Mouse (Mus musculus) lung, embryonic 15.5 days (tissue): ENCODE results near the gene Scnn1b. TPM values are rescaled to one million over a fixed set of nuclear protein-coding genes. Genes with fewer than 3 reads are reported as not detected.

Experiments used
- ATAC-seq: fragments of 200-750 bp; cut with Nextera tagmentation; 2 replicates; pipeline ENCODE4 v1.8.0; 2017; ENCODE audit warnings: moderate number of reproducible peaks, borderline replicate concordance; ENCODE audit not compliant: low FRiP score, low TSS enrichment; ENCODE audit errors: extremely low read depth
- H3K27ac ChIP-seq: fragments of 300-500 bp; sonication (generic); 2 replicates; pipeline ENCODE4 v1.5.1; 2015; ENCODE audit warnings: moderate library complexity, mild to moderate bottlenecking, inconsistent platforms
- H3K27me3 ChIP-seq: fragments of 300-500 bp; sonication (generic); 2 replicates; pipeline ENCODE4 v1.6.1; 2015; ENCODE audit warnings: inconsistent platforms
- H3K36me3 ChIP-seq: fragments of 300-500 bp; sonication (generic); 2 replicates; pipeline ENCODE4 v1.6.1; 2015; ENCODE audit warnings: inconsistent platforms
- H3K4me1 ChIP-seq: fragments of 300-500 bp; sonication (generic); 2 replicates; pipeline ENCODE4 v1.6.1; 2015; ENCODE audit warnings: inconsistent platforms
- H3K4me2 ChIP-seq: fragments of 300-500 bp; sonication (generic); 2 replicates; pipeline ENCODE4 v1.6.1; 2015; ENCODE audit warnings: inconsistent platforms, mild to moderate bottlenecking, moderate library complexity
- H3K4me3 ChIP-seq: fragments of 300-500 bp; sonication (generic); 2 replicates; pipeline ENCODE4 v1.5.1; 2015; ENCODE audit warnings: mild to moderate bottlenecking, inconsistent platforms
- H3K9ac ChIP-seq: fragments of 300-500 bp; sonication (generic); 2 replicates; pipeline ENCODE4 v1.6.1; 2015; ENCODE audit warnings: inconsistent platforms
- H3K9me3 ChIP-seq: fragments of 300-500 bp; sonication (generic); 2 replicates; pipeline ENCODE4 v1.6.1; 2016; ENCODE audit warnings: inconsistent platforms
- WGBS: fragments of 180-500 bp; shearing (Covaris S2); methylation state at CpG from one replicate; pipeline ENCODE4 v1.1.7; 2015; 5-methylcytosine and 5-hydroxymethylcytosine counted together
- polyA plus RNA-seq: library from polyadenylated mRNA; unstranded; fragments of >200 nt; fragmentation: Nextera tagmentation; extraction: Ambion mirVana; gene quantifications from 2 replicates; pipeline ENCODE4 v1.2.1, GENCODE M21; 2015

Gene Scnn1b
- polyA plus RNA-seq, 1 experiment from 2014 or later, result 6.8 TPM

DNA sequence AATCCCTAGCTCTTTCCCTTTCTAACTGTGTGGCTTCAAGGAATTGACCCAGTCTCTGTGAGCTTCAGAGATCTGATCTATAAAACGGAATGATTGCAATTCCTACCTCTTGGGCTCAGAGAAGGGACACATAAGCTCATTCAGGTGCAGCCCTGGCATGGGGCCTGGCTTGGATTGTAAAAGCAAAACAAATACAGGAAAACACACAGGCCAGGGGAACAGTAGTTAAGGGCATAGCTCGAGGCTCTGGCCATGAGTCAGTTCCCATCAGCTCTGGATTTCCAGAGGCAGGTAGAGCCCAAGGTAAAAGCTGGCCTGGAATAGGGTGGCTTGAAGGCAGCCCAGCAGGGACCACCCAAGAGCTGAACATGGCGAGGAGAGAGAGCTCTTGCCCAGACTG, 9.2 kb downstream of the Scnn1b start:
- H3K9me3 ChIP-seq, result no peaks in the 10 kb centered on the region
- WGBS, result 24% methylated on average over 3 of the region's 3 CpGs

GRCm38 (mm10) chr7:121874784-121875183, 9.9 kb downstream of the Scnn1b start:
- no peaks in the 10 kb centered on the region for H3K9me3 ChIP-seq
- no peak overlapping the region for H3K27ac ChIP-seq
- H3K4me1 ChIP-seq, result peaks cover 6% of the 10 kb centered on the region; the same call in 1 of the 2 replicates
- no peaks in the 10 kb centered on the region for H3K36me3 ChIP-seq
- WGBS, result 85% methylated on average over 7 of the region's 7 CpGs
- no peaks in the 10 kb centered on the region for H3K27me3 ChIP-seq
- no peak overlapping the region for H3K4me2 ChIP-seq
- H3K9ac ChIP-seq, result no peak overlapping the region
- no peak for ATAC-seq
- H3K4me3 ChIP-seq, result no peak overlapping the region

More for the DNA sequence above, 9.2 kb downstream of the Scnn1b start:
- Histone ChIP-seq H3K4me1 (peaks cover 6% of the 10 kb centered on the region; the same call in 1 of the 2 replicates), H3K4me3 (no peak overlapping the region), H3K9ac (no peak overlapping the region), H3K27ac (0 out of 2 replicates have a peak overlapping the region, but pooled peaks have one; percentile 5), H3K4me2 (no peak overlapping the region), H3K36me3 (no peaks in the 10 kb centered on the region), H3K27me3 (no peaks in the 10 kb centered on the region)
- peak; percentile 37; the same call in 1 of the 2 replicates for ATAC-seq

- ATAC-seq, result peak; percentile 39; the same call in 1 of the 2 replicates
- Histone ChIP-seq H3K4me3 (no peak overlapping the region), H3K4me2 (peak overlapping the region; percentile 9; the same call in 1 of the 2 replicates), H3K9me3 (no peaks in the 10 kb centered on the region), H3K9ac (no peak overlapping the region), H3K27me3 (no peaks in the 10 kb centered on the region), H3K4me1 (no peaks in the 10 kb centered on the region), H3K36me3 (no peaks in the 10 kb centered on the region), H3K27ac (peak overlapping the region; percentile 67)
- WGBS, result 53% methylated on average over 4 of the region's 4 CpGs
Observed at GRCm38 (mm10) chr7:121880246-121880645, 15.4 kb downstream of the Scnn1b start.

DNA sequence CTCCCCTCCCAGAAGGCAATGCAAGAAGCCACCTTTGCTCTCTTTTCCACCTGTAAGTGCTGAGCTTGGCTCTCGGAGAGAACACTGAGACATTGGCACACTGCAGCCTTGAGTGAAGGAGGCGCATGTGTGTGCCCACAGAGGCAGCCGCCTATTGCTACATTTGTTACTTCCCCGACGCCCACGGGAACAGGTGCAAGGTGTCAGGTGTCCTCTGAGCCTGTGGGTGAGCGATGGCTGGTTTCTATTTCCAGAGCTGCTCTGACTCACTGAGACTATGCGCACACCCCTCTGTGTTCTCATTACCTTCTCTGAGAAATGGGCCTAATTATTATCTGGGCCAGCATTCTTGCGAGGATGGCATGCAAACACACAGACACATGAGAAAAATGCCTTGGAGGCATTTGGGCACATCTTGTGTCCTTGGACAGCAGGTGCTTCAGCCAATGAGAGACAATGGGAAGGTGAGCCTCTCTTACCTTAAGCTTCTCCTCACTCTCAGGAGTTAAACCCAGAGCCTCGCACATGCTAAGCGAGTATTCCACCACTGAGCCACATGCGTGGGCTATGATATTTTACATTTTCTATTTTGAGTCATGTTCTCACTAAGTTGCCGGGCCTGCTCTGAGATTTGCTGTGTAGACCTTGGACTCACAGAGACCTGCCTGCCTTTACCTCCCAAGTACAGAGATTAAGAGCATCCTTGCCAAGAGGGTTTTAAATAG, 26.0 kb downstream of the Scnn1b start:
- H3K9ac ChIP-seq, result no peak overlapping the region
- H3K4me1 ChIP-seq, result no peaks in the 10 kb centered on the region
- no peak overlapping the region for H3K27ac ChIP-seq
- WGBS, result 84% methylated on average over 13 of the region's 13 CpGs
- H3K4me3 ChIP-seq, result no peak overlapping the region
- ATAC-seq, result no peak
- H3K9me3 ChIP-seq, result no peaks in the 10 kb centered on the region
- no peaks in the 10 kb centered on the region for H3K36me3 ChIP-seq
- H3K27me3 ChIP-seq, result no peaks in the 10 kb centered on the region
- no peak overlapping the region for H3K4me2 ChIP-seq

DNA sequence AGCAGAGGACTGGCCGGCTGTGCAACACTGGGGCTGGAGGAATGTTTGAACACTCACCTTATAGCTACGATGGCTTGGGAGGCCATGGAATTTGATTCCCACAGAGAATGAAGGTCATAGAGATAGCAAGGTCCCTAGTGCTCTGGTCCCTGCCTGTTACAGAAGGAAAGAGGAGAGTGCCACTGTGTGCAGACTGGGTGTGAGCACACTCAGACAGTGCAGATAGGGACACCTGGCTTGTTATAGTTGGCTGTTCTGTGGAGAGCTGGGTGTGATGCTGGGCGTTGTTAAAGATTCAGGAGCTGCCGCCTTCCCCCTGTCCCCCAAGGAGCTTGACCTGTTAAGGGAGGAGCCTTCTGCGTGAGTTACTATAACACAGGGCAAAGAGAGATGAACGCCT, 31.9 kb downstream of the Scnn1b start:
- H3K27ac ChIP-seq, result no peak overlapping the region

GRCm38 (mm10) chr7:121899311-121899710, 34.5 kb downstream of the Scnn1b start:
- H3K36me3 ChIP-seq, result no peaks in the 10 kb centered on the region
- peak overlapping the region; percentile 13; the same call in 1 of the 2 replicates for H3K4me2 ChIP-seq
- ATAC-seq, result no peak
- WGBS, result 5% methylated on average over 14 of the region's 14 CpGs
- H3K27ac ChIP-seq, result no peak overlapping the region
- no peak overlapping the region for H3K9ac ChIP-seq
- no peaks in the 10 kb centered on the region for H3K9me3 ChIP-seq
- no peak overlapping the region for H3K4me3 ChIP-seq
- 0 out of 2 replicates have a peak, but pooled peaks cover 3% of the 10 kb centered on the region for H3K4me1 ChIP-seq
- H3K27me3 ChIP-seq, result no peaks in the 10 kb centered on the region

More for the DNA sequence above, 31.9 kb downstream of the Scnn1b start:
- H3K27me3 ChIP-seq, result no peaks in the 10 kb centered on the region
- H3K9me3 ChIP-seq, result no peaks in the 10 kb centered on the region
- no peak for ATAC-seq
- H3K4me2 ChIP-seq, result no peak overlapping the region
- H3K9ac ChIP-seq, result no peak overlapping the region
- H3K36me3 ChIP-seq, result no peaks in the 10 kb centered on the region
- 44% methylated on average over 6 of the region's 6 CpGs for WGBS
- H3K4me1 ChIP-seq, result no peaks in the 10 kb centered on the region
- no peak overlapping the region for H3K4me3 ChIP-seq

- Histone ChIP-seq H3K4me1 (0 out of 2 replicates have a peak, but pooled peaks cover 3% of the 10 kb centered on the region), H3K27ac (no peak overlapping the region), H3K4me2 (peak overlapping the region; percentile 13; the same call in 1 of the 2 replicates), H3K27me3 (no peaks in the 10 kb centered on the region), H3K9me3 (no peaks in the 10 kb centered on the region), H3K4me3 (no peak overlapping the region), H3K9ac (no peak overlapping the region), H3K36me3 (no peaks in the 10 kb centered on the region)
- ATAC-seq, result no peak
- WGBS, result 21% methylated on average over 7 of the region's 7 CpGs
Observed at GRCm38 (mm10) chr7:121899940-121900339, 35.1 kb downstream of the Scnn1b start.

GRCm38 (mm10) chr7:121902757-121903411, 38.0 kb downstream of the Scnn1b start:
- ATAC-seq, result peak; percentile 49; the same call in 1 of the 2 replicates
- WGBS, result 35% methylated on average over 8 of the region's 8 CpGs
- Histone ChIP-seq H3K27me3 (no peaks in the 10 kb centered on the region), H3K9ac (no peak overlapping the region), H3K4me2 (no peak overlapping the region), H3K36me3 (no peaks in the 10 kb centered on the region), H3K27ac (no peak overlapping the region), H3K4me3 (no peak overlapping the region), H3K9me3 (no peaks in the 10 kb centered on the region), H3K4me1 (peaks cover 12% of the 10 kb centered on the region; the same call in 1 of the 2 replicates)

GRCm38 (mm10) chr7:121906879-121907278, 42.0 kb downstream of the Scnn1b start:
- Histone ChIP-seq H3K9ac (no peak overlapping the region), H3K9me3 (no peaks in the 10 kb centered on the region), H3K36me3 (no peaks in the 10 kb centered on the region), H3K4me3 (no peak overlapping the region), H3K27ac (no peak overlapping the region), H3K27me3 (no peaks in the 10 kb centered on the region), H3K4me2 (no peak overlapping the region), H3K4me1 (peaks cover 14% of the 10 kb centered on the region; the same call in 1 of the 2 replicates)
- WGBS, result 42% methylated on average over 4 of the region's 4 CpGs
- ATAC-seq, result 0 out of 2 replicates have a peak, but pooled peaks have one; percentile 16

DNA sequence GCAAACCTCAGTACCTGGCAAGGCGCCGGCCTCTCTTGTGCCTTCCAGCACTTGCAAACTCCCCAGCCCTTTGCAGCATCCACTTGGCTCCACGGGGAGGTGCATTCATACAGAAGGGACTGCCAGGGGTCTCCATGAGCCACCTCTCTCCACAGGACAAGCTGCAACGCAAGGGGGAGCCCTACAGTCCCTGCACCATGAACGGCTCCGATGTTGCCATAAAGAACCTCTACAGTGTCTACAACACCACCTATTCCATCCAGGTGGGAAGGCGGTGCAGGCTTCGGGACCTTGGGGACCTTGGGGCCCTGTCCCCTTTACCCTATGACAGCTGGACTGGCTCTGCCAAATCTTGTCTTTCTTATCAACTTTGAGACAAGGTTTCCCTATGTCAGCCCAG, 47.4 kb downstream of the Scnn1b start:
- Histone ChIP-seq H3K9ac (no peak overlapping the region), H3K27ac (no peak overlapping the region), H3K4me1 (peaks cover 8% of the 10 kb centered on the region; the same call in 1 of the 2 replicates), H3K4me2 (no peak overlapping the region), H3K36me3 (no peaks in the 10 kb centered on the region), H3K27me3 (no peaks in the 10 kb centered on the region), H3K4me3 (no peak overlapping the region), H3K9me3 (no peaks in the 10 kb centered on the region)
- 69% methylated on average over 8 of the region's 8 CpGs for WGBS
- ATAC-seq, result no peak

DNA sequence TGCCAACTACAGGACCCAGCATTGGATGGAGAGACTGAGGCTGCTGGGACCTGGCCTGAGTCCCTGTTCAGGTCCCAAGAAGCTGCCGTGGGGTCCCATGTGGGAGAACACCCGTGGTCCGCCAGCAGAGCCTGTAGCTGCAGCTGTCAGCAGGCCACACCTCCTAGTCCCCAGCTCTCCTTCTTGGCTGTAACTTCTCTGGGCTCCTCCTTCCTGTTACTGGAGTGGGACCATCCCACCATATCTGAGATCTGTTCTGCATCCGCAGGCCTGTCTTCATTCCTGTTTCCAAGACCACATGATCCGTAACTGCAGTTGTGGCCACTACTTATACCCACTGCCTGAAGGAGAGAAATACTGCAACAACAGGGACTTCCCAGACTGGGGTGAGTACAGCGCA, 49.1 kb downstream of the Scnn1b start:
- Histone ChIP-seq H3K27ac (no peak overlapping the region), H3K36me3 (no peaks in the 10 kb centered on the region), H3K9ac (no peak overlapping the region), H3K4me2 (no peak overlapping the region), H3K9me3 (no peaks in the 10 kb centered on the region), H3K27me3 (no peaks in the 10 kb centered on the region), H3K4me1 (no peaks in the 10 kb centered on the region), H3K4me3 (no peak overlapping the region)
- 68% methylated on average over 6 of the region's 6 CpGs for WGBS
- ATAC-seq, result no peak

GRCm38 (mm10) chr7:121924361-121924760, 59.5 kb downstream of the Scnn1b start:
- no peaks in the 10 kb centered on the region for H3K9me3 ChIP-seq
- ATAC-seq, result no peak
- 87% methylated on average over 7 of the region's 7 CpGs for WGBS
- no peak overlapping the region for H3K9ac ChIP-seq
- no peak overlapping the region for H3K4me2 ChIP-seq
- no peaks in the 10 kb centered on the region for H3K27me3 ChIP-seq
- peaks cover 10% of the 10 kb centered on the region; the same call in 1 of the 2 replicates for H3K36me3 ChIP-seq
- H3K27ac ChIP-seq, result no peak overlapping the region
- H3K4me3 ChIP-seq, result no peak overlapping the region
- H3K4me1 ChIP-seq, result no peaks in the 10 kb centered on the region
